Mouse (Mus musculus) embryonic facial prominence, embryonic 14.5 days (tissue): Measurements from ENCODE around the gene Osbpl8. TPM values are rescaled to one million over a fixed set of nuclear protein-coding genes. Genes with fewer than 3 reads are reported as not detected.
A peak's percentile ranks its signal among the peaks of the same experiment; 100 is the strongest.
"Not testable (repeated sequence)": the region's sequence is repeated elsewhere in the genome, so short reads cannot be mapped to it uniquely, and the experiment has no call there.

ENCODE experiments used
- ATAC-seq: fragments of 200-750 bp; cut with Nextera tagmentation; 2 replicates; pipeline ENCODE4 v1.8.0; 2017; ENCODE audit warnings: low read depth, moderate number of reproducible peaks, moderate TSS enrichment
- DNase-seq: peaks from one replicate; pipeline ENCODE4 v3.0.0-alpha.2; 2015; ENCODE audit warnings: low spot score
- H3K27ac ChIP-seq: fragments of 300-500 bp; sonication (generic); replicated peaks from 2 replicates; pipeline ENCODE4 v1.5.1; 2014; ENCODE audit warnings: low read depth, mild to moderate bottlenecking, low read length, moderate library complexity
- H3K27me3 ChIP-seq: fragments of 300-500 bp; sonication (generic); replicated peaks from 2 replicates; pipeline ENCODE4 v1.6.1; 2014; ENCODE audit warnings: low read length; ENCODE audit not compliant: control insufficient read depth, insufficient read depth
- H3K36me3 ChIP-seq: fragments of 300-500 bp; sonication (generic); 2 replicates; pipeline ENCODE4 v1.6.1; 2014; ENCODE audit warnings: low read length, mixed read lengths; ENCODE audit not compliant: control insufficient read depth, insufficient read depth
- H3K4me1 ChIP-seq: fragments of 300-500 bp; sonication (generic); 2 replicates; pipeline ENCODE4 v1.6.1; 2014; ENCODE audit warnings: antibody characterized with exemption, low read length; ENCODE audit not compliant: control insufficient read depth, insufficient read depth
- H3K4me2 ChIP-seq: fragments of 300-500 bp; sonication (generic); 2 replicates; pipeline ENCODE4 v1.6.1; 2014; ENCODE audit warnings: low read depth, mild to moderate bottlenecking, low read length, moderate library complexity, mixed read lengths
- H3K4me3 ChIP-seq: fragments of 300-500 bp; sonication (generic); 2 replicates; pipeline ENCODE4 v1.5.1; 2014; ENCODE audit warnings: low read depth, mild to moderate bottlenecking, low read length
- H3K9ac ChIP-seq: fragments of 300-500 bp; sonication (generic); 2 replicates; pipeline ENCODE4 v1.6.1; 2014; ENCODE audit warnings: low read depth, mild to moderate bottlenecking, low read length, moderate library complexity, mixed read lengths
- H3K9me3 ChIP-seq: fragments of 300-500 bp; sonication (generic); 2 replicates; pipeline ENCODE4 v1.6.1; 2016; ENCODE audit warnings: low read length; ENCODE audit not compliant: control insufficient read depth
- WGBS: fragments of 180-500 bp; shearing (Covaris S2); extraction: QIAGEN DNeasy Blood & Tissue Kit; methylation state at CpG from one replicate; pipeline ENCODE4 v1.1.7; 2014; 5-methylcytosine and 5-hydroxymethylcytosine counted together
- polyA plus RNA-seq: library from polyadenylated mRNA; unstranded; fragments of >200 nt; fragmentation: Nextera tagmentation; extraction: Ambion mirVana; gene quantifications from 2 replicates; pipeline ENCODE4 v1.2.1, GENCODE M21; 2014

The Osbpl8 gene
- polyA plus RNA-seq, 1 experiment from 2014 or later: 9.5 TPM

- Histone ChIP-seq H3K9ac (no peak overlapping the region), H3K4me1 (no peaks in the 10 kb centered on the region), H3K9me3 (no peaks in the 10 kb centered on the region), H3K4me2 (no peak overlapping the region), H3K36me3 (no peaks in the 10 kb centered on the region), H3K27me3 (no peaks in the 10 kb centered on the region), H3K27ac (no peak overlapping the region), H3K4me3 (no peak overlapping the region)
- 77% methylated on average over 4 of the region's 4 CpGs for WGBS
- DNase-seq (no peak), ATAC-seq (no peak)
Measured at GRCm38 (mm10) chr10:111189022-111189555, 24.5 kb downstream of the Osbpl8 start.

- ATAC-seq: no peak
- Histone ChIP-seq H3K4me2 (no peak overlapping the region), H3K4me3 (no peak overlapping the region), H3K4me1 (no peaks in the 10 kb centered on the region), H3K9me3 (no peaks in the 10 kb centered on the region), H3K27me3 (no peaks in the 10 kb centered on the region), H3K9ac (no peak overlapping the region), H3K36me3 (no peaks in the 10 kb centered on the region), H3K27ac (no peak overlapping the region)
- DNase-seq: peak; percentile 24
- WGBS: 71% methylated on average over 6 of the region's 6 CpGs
Measured at GRCm38 (mm10) chr10:111190110-111190795, 25.7 kb downstream of the Osbpl8 start.

GRCm38 (mm10) chr10:111193536-111193935, 29.0 kb downstream of the Osbpl8 start:
- DNase-seq (no peak), ATAC-seq (no peak)
- H3K4me2 ChIP-seq: no peak overlapping the region
- H3K4me1 ChIP-seq: no peaks in the 10 kb centered on the region
- H3K9me3 ChIP-seq: no peaks in the 10 kb centered on the region
- no peaks in the 10 kb centered on the region for H3K36me3 ChIP-seq
- H3K4me3 ChIP-seq: no peak overlapping the region
- H3K9ac ChIP-seq: no peak overlapping the region
- H3K27ac ChIP-seq: no peak overlapping the region
- WGBS: 74% methylated on average over 4 of the region's 4 CpGs
- H3K27me3 ChIP-seq: no peaks in the 10 kb centered on the region

GRCm38 (mm10) chr10:111196191-111196590, 31.6 kb downstream of the Osbpl8 start:
- Histone ChIP-seq H3K9ac (no peak overlapping the region), H3K4me1 (no peaks in the 10 kb centered on the region), H3K4me3 (no peak overlapping the region), H3K27ac (no peak overlapping the region), H3K36me3 (no peaks in the 10 kb centered on the region), H3K27me3 (no peaks in the 10 kb centered on the region), H3K4me2 (no peak overlapping the region), H3K9me3 (no peaks in the 10 kb centered on the region)
- ATAC-seq (no peak), DNase-seq (no peak)
- 100% methylated on average over 2 of the region's 2 CpGs for WGBS

GRCm38 (mm10) chr10:111198705-111199104, 34.2 kb downstream of the Osbpl8 start:
- WGBS: 60% methylated on average over 3 of the region's 5 CpGs
- ATAC-seq, H3K4me1 ChIP-seq, H3K9me3 ChIP-seq, H3K36me3 ChIP-seq, H3K4me2 ChIP-seq, H3K27me3 ChIP-seq, H3K4me3 ChIP-seq, H3K9ac ChIP-seq, H3K27ac ChIP-seq, DNase-seq: not testable (repeated sequence)

- Histone ChIP-seq H3K9ac (no peak overlapping the region), H3K4me3 (no peak overlapping the region), H3K4me1 (no peaks in the 10 kb centered on the region), H3K36me3 (0 out of 2 replicates have a peak, but pooled peaks cover 3% of the 10 kb centered on the region), H3K27ac (no peak overlapping the region), H3K27me3 (no peaks in the 10 kb centered on the region), H3K9me3 (no peaks in the 10 kb centered on the region), H3K4me2 (no peak overlapping the region)
- ATAC-seq (no peak), DNase-seq (no peak)
- 86% methylated on average over 7 of the region's 7 CpGs for WGBS
Measured at GRCm38 (mm10) chr10:111201120-111201519, 36.6 kb downstream of the Osbpl8 start.

- Histone ChIP-seq H3K9me3 (no peaks in the 10 kb centered on the region), H3K36me3 (0 out of 2 replicates have a peak, but pooled peaks cover 3% of the 10 kb centered on the region), H3K27me3 (no peaks in the 10 kb centered on the region), H3K4me1 (no peaks in the 10 kb centered on the region), H3K9ac (no peak overlapping the region), H3K4me2 (no peak overlapping the region), H3K27ac (no peak overlapping the region), H3K4me3 (no peak overlapping the region)
- ATAC-seq: no peak
- WGBS: 68% methylated on average over 4 of the region's 4 CpGs
- no peak for DNase-seq
Measured at GRCm38 (mm10) chr10:111201666-111202065, 37.1 kb downstream of the Osbpl8 start.

GRCm38 (mm10) chr10:111204089-111204488, 39.5 kb downstream of the Osbpl8 start:
- no peak overlapping the region for H3K4me3 ChIP-seq
- no peaks in the 10 kb centered on the region for H3K4me1 ChIP-seq
- H3K27ac ChIP-seq: no peak overlapping the region
- no peaks in the 10 kb centered on the region for H3K27me3 ChIP-seq
- no peaks in the 10 kb centered on the region for H3K9me3 ChIP-seq
- 75% methylated on average over 5 of the region's 5 CpGs for WGBS
- no peak overlapping the region for H3K9ac ChIP-seq
- ATAC-seq (no peak), DNase-seq (no peak)
- no peak overlapping the region for H3K4me2 ChIP-seq
- 0 out of 2 replicates have a peak, but pooled peaks cover 3% of the 10 kb centered on the region for H3K36me3 ChIP-seq

GRCm38 (mm10) chr10:111205421-111205820, 40.9 kb downstream of the Osbpl8 start:
- no peak overlapping the region for H3K27ac ChIP-seq
- WGBS: 88% methylated on average over 2 of the region's 2 CpGs
- DNase-seq: no peak
- H3K9me3 ChIP-seq: no peaks in the 10 kb centered on the region
- H3K9ac ChIP-seq: no peak overlapping the region
- no peak overlapping the region for H3K4me3 ChIP-seq
- H3K4me2 ChIP-seq: no peak overlapping the region
- H3K36me3 ChIP-seq: 0 out of 2 replicates have a peak, but pooled peaks cover 3% of the 10 kb centered on the region
- no peaks in the 10 kb centered on the region for H3K4me1 ChIP-seq
- H3K27me3 ChIP-seq: no peaks in the 10 kb centered on the region
- no peak for ATAC-seq
